Mouse (Mus musculus): Measurements from ENCODE around the gene Ddx39.

DNA sequence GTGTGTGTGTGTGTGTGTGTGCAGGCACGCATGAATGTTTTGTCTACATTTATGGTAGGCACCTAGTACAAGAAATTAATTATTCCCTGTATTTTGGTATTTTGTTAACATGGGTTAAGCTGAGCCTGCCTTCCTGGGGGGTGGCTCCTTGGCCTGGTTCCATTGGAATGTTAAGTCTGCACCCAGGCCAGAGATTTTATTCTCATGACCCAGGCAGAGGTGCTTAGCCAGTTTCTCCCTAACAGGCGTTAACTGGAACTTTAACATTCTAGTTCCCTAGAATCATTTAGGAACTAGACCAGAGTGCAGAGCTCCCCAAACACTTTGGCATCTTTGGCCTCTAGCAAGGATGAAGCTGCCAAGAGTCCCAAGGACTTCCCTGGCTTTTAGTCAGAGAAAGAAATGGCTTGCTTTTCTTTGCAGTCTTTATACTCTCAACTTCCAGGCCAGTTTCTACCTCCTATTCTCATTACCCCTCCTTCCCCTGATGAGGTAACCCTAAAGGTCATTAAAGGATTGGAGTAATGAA is 44.3 kb downstream of the Ddx39 start:
- TF ChIP-seq POLR2A (IDR thresholded peaks at IDR 0.05; ENCODE audit: low read depth, low read length): no peak
- no peak for TF ChIP-seq CTCF (IDR thresholded peaks at IDR 0.05; ENCODE audit: extremely low read depth, insufficient read length, insufficient replicate concordance, low read depth, low read length)
